Mouse (Mus musculus): ENCODE data around the gene Fam83g. TPM values are rescaled to one million over a fixed set of nuclear protein-coding genes. Genes with fewer than 3 reads are reported as not detected.
"Not testable (repeated sequence)": the region's sequence is repeated elsewhere in the genome, so short reads cannot be mapped to it uniquely, and the experiment has no call there.

The Fam83g gene
- polyA plus RNA-seq (2012; rRNA removed) = 0.42 and 0.55 TPM in 2 replicates

DNA sequence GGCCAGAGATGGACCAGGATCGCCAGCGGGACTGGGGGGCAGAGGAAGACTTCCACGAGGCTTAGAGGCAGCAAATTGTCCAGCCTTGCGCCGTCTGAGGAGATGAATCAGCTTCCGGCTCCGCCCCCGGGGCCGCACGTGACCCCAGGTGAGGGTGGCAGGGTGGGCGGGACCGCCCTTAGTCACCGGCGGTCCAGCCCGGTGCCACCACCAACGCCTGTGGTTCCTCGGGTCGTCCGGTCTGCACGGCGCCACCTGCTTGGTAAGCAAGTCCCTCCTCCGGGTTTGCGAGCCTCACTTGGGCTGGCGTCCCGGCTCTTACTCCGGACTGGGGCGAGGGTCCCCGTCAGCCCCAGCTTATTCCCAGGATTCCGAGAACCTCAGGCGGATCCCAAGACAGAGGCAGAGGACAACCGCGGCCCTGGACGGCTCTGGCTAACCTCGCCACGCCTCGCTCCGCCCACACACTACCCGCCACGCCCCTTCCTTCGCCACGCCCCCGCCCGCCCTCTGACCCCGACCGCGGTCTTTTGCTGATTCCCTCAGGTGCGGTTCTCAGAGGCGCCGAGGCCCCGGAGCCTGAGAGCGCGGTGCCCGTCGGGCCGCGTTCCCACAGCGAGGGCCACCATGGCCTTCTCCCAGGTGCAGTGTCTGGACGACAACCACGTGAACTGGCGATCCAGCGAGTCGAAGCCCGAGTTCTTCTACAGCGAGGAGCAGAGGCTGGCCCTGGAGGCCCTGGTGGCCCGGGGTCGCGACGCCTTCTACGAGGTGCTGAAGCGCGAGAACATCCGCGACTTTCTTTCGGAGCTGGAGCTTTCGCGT, at the start of gene Fam83g:
Gene Fam83g, plus strand, starts transcription at position 185 of the 825 bp plus-strand sequence.
- peak; percentile 15 for DNase-seq (ENCODE audit: low read depth)
- TF ChIP-seq CTCF (IDR thresholded peaks at IDR 0.05; ENCODE audit: borderline replicate concordance, extremely low read depth, insufficient read depth, insufficient read length) (no peak), POLR2A (IDR thresholded peaks at IDR 0.05; ENCODE audit: borderline replicate concordance, extremely low read depth, insufficient read depth, insufficient read length, poor library complexity, severe bottlenecking) (no peak)

DNA sequence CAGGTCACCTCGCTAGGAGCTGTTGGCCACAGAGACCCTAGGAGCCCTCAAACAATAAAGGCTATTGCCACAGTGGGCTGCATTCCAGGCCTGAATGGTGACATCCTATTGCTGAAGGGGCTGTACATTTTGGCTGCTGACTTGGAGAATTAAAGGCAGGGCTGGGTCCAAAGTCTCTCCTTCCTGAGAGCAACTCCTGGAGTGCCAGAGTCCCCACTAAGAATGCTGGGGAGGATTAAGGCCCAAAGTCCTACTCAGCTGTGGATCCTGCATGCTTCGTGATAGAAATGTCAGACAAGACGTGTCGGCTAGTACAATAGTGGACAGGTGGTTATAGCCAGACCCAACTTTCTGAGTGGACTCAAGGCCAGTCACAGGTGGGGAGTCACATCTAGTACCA, 47.6 kb upstream of the Fam83g start:
- not testable (repeated sequence) for DNase-seq (ENCODE audit: low read depth)

DNA sequence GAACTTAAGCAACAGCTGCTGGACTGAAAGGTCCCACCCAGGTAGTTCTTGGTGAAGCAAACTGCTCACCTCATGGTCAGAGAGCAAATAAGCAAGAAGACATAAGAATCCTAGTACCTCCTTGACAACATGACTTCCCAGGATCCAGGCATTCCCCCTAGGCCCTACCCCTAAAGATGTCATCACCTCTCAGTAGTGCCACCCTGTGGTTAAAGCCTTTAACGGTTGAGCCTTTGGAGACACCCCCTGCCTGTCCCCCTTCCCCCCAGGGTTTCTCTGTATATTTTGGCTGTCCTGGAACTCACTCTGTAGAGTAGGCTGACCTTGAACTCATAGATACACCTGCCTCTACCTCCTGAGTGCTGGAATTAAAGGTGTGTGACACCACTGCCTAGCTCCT, 46.5 kb upstream of the Fam83g start:
- DNase-seq (ENCODE audit: low read depth) = no peak
- no peak for TF ChIP-seq POLR2A (IDR thresholded peaks at IDR 0.05; ENCODE audit: borderline replicate concordance, extremely low read depth, insufficient read depth, insufficient read length, poor library complexity, severe bottlenecking)
- TF ChIP-seq CTCF (IDR thresholded peaks at IDR 0.05; ENCODE audit: borderline replicate concordance, extremely low read depth, insufficient read depth, insufficient read length) = no peak

DNA sequence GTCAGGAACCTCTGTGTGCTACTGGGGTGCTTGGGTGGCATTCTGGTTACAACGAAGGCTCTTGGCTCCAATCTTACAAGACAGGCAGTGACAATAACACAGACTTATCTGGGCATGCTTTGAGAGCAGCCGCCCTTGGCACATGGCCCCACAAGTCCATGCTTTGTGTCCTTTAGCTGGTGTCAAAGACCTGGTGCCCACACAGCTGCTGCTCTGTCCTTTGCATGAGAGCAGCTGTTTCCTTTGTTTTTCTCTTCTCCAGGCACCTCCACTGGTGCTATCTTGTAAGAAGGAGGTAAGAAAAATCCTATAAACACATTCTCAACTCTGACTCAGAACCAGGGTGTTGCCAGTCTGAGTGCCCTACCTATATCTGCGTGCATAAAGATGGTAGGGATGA, 46.0 kb upstream of the Fam83g start:
- TF ChIP-seq CTCF (IDR thresholded peaks at IDR 0.05; ENCODE audit: borderline replicate concordance, extremely low read depth, insufficient read depth, insufficient read length) = no peak
- no peak for TF ChIP-seq POLR2A (IDR thresholded peaks at IDR 0.05; ENCODE audit: borderline replicate concordance, extremely low read depth, insufficient read depth, insufficient read length, poor library complexity, severe bottlenecking)
- no peak for DNase-seq (ENCODE audit: low read depth)

DNA sequence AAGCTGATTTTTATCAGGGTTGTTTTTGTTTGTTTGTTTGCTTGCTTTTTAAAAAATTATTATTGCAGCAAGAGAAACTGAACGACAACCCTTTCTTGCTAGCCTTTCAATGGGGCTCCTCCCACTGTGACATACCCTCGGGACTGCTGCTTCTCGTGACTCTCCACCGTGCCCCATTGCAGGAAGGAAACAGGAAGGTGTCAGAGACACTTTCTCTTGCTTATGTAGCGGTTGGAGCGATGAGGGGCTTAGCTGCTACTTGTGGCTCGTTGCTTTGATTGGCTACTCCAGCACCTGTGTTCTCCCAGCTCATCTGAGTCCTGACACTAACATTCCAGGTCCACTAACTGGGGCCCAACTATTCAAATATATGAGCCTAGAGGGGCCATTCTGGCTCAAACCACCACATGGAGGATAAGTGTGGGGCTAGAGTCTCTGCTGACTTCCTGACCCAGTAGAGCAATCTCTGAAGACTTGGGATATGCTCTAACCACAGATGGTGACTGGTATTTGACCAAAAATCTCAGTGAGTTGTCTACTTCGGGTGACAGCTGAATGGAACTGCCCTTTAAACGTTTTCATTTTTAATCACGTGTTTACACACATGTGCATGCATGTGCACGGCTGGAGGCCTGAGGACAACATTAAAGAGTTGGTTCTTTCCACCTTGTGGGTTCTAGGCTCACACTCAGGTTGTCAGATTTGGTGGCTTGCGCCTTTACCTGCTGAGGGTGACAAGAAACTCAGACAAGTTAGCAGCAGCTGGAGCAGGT, 44.9 kb upstream of the Fam83g start:
- no peak for DNase-seq (ENCODE audit: low read depth)

DNA sequence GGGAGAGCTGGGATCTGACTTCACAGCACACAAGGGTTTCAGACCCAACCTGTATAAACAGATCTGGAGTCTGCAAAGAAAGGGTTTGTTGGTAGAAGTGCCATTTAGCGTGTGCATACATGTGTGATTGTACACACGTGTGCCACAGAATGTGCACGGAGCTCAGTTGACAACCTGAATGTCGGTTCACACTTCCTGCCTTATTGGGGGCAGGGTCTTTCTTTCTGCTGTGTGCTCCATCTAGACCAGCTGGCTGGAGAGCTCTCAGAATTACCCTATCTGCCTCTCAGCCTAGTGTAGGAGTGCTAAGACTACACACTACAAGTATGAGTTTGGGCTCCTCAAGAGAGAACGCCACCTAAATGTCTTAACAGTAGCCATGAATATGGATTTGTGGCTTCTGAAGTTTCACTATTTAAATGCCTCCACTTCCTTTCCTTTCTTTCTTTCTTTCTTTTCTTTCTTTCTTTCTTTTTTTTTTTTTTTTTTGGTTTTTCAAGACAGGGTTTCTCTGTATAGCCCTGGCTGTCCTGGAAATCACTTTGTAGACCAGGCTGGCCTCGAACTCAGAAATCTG, 44.2 kb upstream of the Fam83g start:
- TF ChIP-seq CTCF (IDR thresholded peaks at IDR 0.05; ENCODE audit: borderline replicate concordance, extremely low read depth, insufficient read depth, insufficient read length) (no peak), POLR2A (IDR thresholded peaks at IDR 0.05; ENCODE audit: borderline replicate concordance, extremely low read depth, insufficient read depth, insufficient read length, poor library complexity, severe bottlenecking) (no peak)
- no peak for DNase-seq (ENCODE audit: low read depth)

More for the DNA sequence above, 44.9 kb upstream of the Fam83g start:
- no peak for TF ChIP-seq POLR2A (IDR thresholded peaks at IDR 0.05; ENCODE audit: borderline replicate concordance, extremely low read depth, insufficient read depth, insufficient read length, poor library complexity, severe bottlenecking)
- TF ChIP-seq CTCF (IDR thresholded peaks at IDR 0.05; ENCODE audit: borderline replicate concordance, extremely low read depth, insufficient read depth, insufficient read length) = no peak

DNA sequence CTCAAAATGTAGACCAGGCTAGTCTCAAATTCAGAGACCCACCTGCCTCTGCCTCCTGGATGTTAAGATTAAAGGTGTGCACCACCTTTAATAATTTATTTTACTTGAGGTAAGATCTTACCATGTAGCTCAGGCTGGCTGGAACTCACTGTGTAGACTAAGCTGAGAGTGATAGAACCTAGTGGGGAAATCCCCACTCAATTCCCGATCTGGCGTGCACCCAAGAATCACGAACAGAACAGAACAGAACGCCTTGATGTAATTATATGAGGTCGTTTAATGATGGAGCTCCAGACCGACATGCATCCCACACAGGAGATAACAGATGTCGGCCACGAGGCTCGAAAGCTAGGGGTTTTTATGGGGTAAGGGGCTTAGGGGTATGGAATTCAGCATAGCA, 43.3 kb upstream of the Fam83g start:
- DNase-seq (ENCODE audit: low read depth) = not testable (repeated sequence)

DNA sequence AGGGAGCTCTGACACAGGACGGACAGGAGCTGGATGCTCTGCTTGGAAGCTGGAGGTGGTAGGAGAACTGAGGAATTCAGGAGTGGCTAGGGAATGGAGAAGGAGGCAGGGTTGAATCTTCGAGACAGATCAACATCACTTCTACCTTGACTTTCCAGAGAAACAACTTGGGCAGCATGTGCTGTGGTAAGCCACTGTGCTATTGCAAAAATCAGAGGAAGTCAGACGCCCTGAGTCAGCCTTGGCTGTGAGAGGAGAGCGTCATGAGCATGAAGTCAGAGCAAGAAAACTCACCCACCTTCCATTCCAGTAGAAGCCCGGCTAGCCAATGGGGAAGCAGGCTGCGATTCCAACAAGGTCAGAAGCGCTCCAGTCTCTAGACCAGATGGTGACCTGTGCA, 41.8 kb upstream of the Fam83g start:
- DNase-seq (ENCODE audit: low read depth) = no peak
- TF ChIP-seq CTCF (IDR thresholded peaks at IDR 0.05; ENCODE audit: borderline replicate concordance, extremely low read depth, insufficient read depth, insufficient read length) = no peak
- no peak for TF ChIP-seq POLR2A (IDR thresholded peaks at IDR 0.05; ENCODE audit: borderline replicate concordance, extremely low read depth, insufficient read depth, insufficient read length, poor library complexity, severe bottlenecking)

DNA sequence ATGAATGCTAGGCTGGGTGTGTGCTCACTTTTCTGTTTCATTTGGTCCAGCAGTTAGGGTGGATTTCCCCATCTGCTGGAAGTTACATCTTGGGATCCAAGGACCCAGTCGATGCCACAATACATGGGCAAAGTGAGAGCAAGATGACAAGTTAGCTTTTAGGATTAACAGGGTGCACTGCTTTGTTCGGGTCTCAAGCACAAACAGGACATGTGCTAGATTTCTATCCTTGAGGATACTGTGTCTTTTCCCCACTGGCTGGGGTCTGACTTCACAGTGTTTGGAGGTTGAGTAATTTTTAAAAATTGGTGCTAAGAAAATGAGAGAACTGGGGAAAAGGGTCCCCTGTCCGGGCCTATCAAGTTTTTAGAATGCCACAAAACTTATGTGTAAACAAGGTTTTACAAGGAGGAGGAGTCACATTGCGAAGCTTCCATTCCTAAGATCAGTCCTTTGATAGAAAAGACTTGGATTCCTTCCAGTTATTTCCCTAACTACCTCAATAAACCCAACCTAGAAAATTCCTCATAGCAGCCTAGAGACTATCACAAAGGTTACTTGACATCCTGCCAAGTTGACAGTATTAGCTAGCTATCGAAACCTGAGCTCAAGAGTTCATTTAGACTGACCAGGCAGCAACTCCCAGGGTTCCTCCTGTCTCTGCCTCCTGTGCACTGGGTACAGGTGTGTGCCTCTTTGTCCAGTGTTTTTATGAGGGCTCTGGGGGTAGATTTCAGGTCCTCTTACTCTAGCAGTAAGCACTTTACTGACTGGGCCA, 40.5 kb upstream of the Fam83g start:
- no peak for DNase-seq (ENCODE audit: low read depth)
- no peak for TF ChIP-seq CTCF (IDR thresholded peaks at IDR 0.05; ENCODE audit: borderline replicate concordance, extremely low read depth, insufficient read depth, insufficient read length)
- no peak for TF ChIP-seq POLR2A (IDR thresholded peaks at IDR 0.05; ENCODE audit: borderline replicate concordance, extremely low read depth, insufficient read depth, insufficient read length, poor library complexity, severe bottlenecking)

DNA sequence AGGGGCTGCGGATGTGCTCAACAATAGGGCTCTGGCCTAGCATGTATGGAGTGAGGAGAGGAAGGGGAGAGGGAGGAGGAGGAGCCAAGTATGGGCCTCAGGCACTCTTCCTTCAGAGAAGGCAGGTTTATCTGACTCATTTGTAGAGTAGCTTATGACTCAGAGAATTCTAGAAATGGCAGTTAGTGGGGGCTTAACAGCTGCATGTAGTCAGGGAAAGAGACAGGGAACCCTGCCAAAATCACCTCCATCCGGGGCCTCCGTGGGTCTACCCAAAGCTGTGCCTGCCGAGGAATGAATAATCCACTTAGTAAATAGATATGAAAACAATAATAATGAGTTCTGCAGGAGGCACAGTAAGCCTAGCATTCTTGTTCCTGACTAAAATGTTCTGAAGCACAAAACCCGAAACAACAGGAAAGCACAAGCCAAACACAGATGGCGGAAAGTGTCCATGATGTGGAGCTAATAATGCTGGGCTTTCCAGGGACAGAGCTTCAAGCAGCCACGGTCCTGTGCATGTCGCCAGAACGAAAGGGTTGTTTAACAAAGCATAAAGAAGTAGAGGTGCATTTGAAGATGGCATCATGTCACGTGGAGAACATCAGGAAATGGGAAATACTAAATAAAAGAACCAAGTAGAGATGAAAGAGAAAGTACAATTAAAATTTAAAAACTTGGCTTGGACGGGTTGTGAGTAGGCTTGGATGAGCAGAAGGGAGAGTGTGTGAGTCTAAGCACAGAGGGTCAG, 39.1 kb upstream of the Fam83g start:
- DNase-seq (ENCODE audit: low read depth) = peak; percentile 41
- TF ChIP-seq POLR2A (IDR thresholded peaks at IDR 0.05; ENCODE audit: borderline replicate concordance, extremely low read depth, insufficient read depth, insufficient read length, poor library complexity, severe bottlenecking) = no peak
- TF ChIP-seq CTCF (IDR thresholded peaks at IDR 0.05; ENCODE audit: borderline replicate concordance, extremely low read depth, insufficient read depth, insufficient read length) = no peak
